Mouse (Mus musculus): ENCODE measurements around the gene Kat14.

DNA sequence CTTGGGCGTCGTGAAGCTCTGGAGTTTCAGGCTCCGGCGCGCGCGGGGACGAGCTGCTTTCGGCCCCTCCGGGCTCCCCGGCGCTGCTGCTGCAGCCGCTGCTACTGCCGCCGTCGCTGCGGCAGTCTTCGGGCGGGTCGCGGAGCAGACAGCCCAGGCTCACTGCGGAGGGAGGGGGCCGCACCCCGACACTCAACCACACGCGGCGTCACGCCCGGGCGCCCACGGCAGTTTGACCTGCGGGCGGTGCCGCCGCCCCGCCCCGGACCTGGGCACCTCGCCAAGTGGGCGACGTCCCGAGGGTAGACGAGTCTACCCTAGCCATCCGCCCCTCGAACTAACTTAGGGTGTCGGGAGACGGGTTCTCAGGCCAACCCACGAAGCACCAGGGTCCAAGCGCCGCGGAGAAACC is 37.8 kb upstream of the Kat14 start:
- TF ChIP-seq ZMIZ1 (IDR thresholded peaks at IDR 0.05; ENCODE audit: low read depth, low read length), result no peak
- no peak for TF ChIP-seq CTCF (IDR thresholded peaks at IDR 0.05 in 2 of 3, conservative IDR thresholded peaks at IDR 0.05 in 1 of 3; ENCODE audit: control insufficient read depth in 1 of 3, insufficient read depth in 1 of 3, low read depth in 2 of 3, low read length in 3 of 3, poor library complexity in 1 of 3, severe bottlenecking in 1 of 3)
- no peak for TF ChIP-seq POLR2A (IDR thresholded peaks at IDR 0.05; ENCODE audit: control insufficient read depth in 1 of 2, insufficient read depth in 1 of 2, low read depth in 1 of 2, low read length in 2 of 2, poor library complexity in 1 of 2)
